Mouse (Mus musculus) E14TG2a.4 (cell line): ENCODE measurements around the gene Chchd10.

Experiments
- CTCF ChIP-seq: conservative IDR thresholded peaks from 2 replicates; pipeline ENCODE4 v1.5.1; 2014; ENCODE audit warnings: low read length
- NANOG ChIP-seq: IDR thresholded peaks from 2 replicates; pipeline ENCODE4 v1.6.1; 2014; ENCODE audit warnings: borderline replicate concordance, low read length, mixed read lengths
- POU5F1 ChIP-seq: IDR thresholded peaks from 2 replicates; pipeline ENCODE4 v1.6.1; 2014; ENCODE audit warnings: low read length, borderline replicate concordance

GRCm38 (mm10) chr10:75978119-75978834 is 45.3 kb downstream of the Chchd10 start:
- no peak for TF ChIP-seq CTCF
- no peak for TF ChIP-seq POU5F1
- TF ChIP-seq NANOG = no peak
